Mouse (Mus musculus) lung, postnatal 25 days (tissue): ENCODE results near the gene 1700018F24Rik.
"Not testable (repeated sequence)": the region's sequence is repeated elsewhere in the genome, so short reads cannot be mapped to it uniquely, and the experiment has no call there.

ENCODE experiments used
- DNase-seq: peaks from one replicate; pipeline ENCODE4 v3.0.0; 2022; ENCODE audit warnings: low spot score

1700018F24Rik gene

DNA sequence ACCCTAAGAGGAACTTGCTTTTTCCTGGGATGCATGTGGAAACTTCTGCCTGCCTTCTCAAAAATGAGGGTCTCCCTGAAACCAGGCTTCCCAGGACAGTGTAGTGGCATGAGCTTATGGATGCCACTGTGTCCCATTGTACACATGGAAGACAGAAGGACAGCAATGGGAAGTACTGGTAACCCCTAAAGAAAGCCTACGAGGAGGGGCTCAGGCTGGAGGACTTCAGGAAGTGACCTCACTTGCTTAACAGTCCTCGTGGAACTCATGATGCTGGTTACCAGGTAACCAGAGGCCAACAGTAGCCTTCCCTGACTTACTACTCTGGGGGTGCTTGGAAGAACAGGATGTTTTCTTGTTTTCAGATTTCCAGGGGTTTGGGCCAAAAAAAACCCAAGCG is at the start of gene 1700018F24Rik:
TSS of gene 1700018F24Rik (plus strand) at position 301 of the 400 bp plus-strand sequence.
- not testable (repeated sequence) for DNase-seq

GRCm38 (mm10) chr5:144998491-144998890 is 44.3 kb upstream of the 1700018F24Rik start:
- no peak for DNase-seq

DNA sequence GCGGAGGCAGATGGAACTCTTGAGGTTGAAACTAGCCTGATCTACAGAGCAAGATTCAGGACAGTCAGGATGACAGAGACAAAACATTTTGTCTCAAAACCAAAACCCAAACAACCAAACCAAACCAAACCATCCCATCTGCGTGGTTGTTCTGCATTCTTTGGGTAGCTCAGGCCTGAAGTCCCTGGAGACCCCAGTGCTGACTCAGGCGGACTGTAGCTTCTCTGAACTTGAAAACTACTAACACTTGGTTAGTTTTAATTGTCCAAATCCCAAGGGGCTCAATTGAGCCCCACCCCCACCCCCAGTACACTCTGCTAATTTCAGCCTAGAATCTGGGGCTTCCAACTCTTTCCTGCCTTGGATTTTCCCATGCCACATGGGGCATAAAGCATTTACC is 39.4 kb upstream of the 1700018F24Rik start:
- no peak for DNase-seq

- no peak for DNase-seq
These were observed 38.3 kb upstream of the 1700018F24Rik start for GRCm38 (mm10) chr5:145004495-145004894.

DNA sequence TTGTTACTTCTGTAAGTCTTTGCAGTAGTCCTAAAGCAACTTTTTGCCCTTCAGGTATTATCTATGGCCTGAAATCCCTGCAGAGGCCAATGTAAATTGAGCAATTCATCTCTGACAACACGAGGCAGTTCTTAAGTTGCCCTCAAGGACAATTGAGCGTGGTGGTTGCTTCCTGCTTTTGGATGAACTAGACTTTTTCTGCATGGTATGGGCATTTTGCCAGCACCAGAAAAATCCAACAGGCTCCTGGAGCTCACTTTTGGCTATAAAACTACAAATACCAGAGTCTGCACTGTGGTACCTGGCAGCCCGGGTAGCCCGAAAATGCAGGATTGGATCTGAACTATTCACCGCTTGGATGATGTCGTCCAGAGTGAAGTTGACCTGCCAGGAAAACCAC is 37.2 kb upstream of the 1700018F24Rik start:
- no peak for DNase-seq

- no peak for DNase-seq
These were observed 33.7 kb upstream of the 1700018F24Rik start for GRCm38 (mm10) chr5:145008878-145009659.

DNA sequence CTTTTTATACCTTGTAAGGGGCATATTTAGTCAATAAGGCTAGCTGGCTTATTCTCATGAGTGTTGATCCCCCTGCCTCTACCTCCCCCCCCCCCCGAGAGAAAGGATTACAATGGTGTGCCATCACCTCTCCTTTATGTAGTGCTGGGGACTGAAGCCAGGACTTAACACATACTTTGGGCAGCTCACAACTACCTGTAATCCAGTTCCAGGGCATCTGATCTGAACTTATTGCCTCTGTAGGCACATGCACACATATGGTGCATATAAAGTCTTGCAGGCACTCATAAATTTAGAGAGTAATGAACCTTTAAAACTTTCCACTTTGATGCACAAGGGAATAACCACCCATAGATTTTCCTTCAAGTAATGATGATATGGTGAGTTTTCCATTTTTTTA is 28.5 kb upstream of the 1700018F24Rik start:
- DNase-seq = no peak

DNA sequence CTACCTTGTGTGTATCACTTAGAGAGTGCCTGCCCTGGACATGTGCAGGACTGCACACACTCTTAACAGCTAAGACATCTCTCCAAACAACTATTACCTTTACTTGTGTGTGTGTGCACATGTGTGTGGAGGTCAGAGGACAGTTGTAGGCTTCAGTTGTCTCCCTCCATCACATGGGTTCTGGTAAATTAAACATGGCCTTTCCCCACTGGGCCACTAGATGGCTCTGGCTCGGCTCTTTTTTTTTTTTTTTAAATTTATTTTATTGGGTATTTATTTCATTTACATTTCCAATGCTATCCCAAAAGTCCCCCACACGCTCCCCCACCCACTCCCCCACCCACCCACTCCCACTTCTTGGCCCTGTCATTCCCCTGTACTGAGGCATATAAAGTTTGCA is 26.0 kb upstream of the 1700018F24Rik start:
- not testable (repeated sequence) for DNase-seq

DNA sequence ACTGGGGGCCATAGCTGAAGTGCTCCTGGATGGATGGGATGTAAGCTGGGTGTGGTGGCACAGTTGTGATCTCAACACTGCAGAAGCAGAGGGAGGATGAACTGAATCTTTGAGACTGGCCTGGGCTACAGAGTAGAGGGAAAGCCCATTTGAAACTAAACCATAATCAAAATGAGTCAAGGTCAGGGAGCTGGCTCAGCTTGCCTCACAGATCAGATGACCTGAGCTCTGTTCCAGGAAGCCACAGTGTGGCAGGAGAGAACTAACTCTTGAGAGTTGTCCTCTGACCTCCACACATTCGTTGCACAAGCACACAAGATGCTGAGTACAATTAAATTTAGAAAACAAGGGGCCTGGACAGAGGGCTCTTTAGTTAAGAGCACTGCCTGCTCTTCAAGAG is 22.5 kb upstream of the 1700018F24Rik start:
- DNase-seq = not testable (repeated sequence)

DNA sequence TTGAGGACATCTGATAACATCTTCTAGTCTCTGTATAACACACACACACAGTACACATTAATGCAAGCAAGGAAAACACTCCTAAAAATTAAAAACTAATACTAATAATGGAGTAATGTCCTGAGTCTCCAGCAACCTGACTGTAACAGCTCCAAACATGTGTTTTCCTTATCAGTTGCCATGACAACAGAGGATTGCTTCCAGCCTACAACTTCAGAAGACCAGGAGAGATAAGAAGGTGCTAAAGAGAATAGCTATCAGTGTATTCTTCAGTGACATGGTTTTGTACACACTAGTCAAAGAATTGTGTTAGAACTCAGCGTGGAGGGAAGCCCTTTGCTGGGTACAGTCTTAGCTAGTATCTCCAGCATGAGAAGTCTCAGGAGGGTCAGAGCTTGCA is 22.1 kb upstream of the 1700018F24Rik start:
- not testable (repeated sequence) for DNase-seq

DNA sequence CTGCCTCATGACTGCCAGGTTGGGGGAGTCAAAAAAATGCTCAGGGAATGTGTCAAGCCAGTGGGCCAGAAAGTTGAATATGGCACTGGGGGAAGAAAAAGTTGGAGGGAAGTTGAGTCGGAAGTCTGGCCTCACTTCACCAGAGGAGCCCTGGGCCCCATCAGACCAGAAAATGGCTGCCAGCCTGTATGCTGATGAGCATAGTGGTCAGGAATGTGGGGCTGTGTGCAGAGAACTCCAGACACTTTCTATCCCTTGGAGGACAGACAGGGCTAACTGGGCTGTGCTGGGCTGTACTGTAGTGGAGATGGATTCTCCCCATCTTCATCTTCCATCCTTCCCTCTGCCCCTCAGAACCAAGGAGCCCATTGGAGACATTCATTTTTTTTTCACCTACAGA is 12.3 kb upstream of the 1700018F24Rik start:
- DNase-seq = not testable (repeated sequence)

GRCm38 (mm10) chr5:145032391-145032790 is 10.4 kb upstream of the 1700018F24Rik start, which contains the start of gene Gm4871:
Gene Gm4871, minus strand, starts transcription at chr5:145032754.
- not testable (repeated sequence) for DNase-seq

GRCm38 (mm10) chr5:145041628-145042027 is 1.2 kb upstream of the 1700018F24Rik start:
- DNase-seq = no peak

- DNase-seq = not testable (repeated sequence)
These were observed 11.4 kb downstream of the 1700018F24Rik start for GRCm38 (mm10) chr5:145054187-145054586.

DNA sequence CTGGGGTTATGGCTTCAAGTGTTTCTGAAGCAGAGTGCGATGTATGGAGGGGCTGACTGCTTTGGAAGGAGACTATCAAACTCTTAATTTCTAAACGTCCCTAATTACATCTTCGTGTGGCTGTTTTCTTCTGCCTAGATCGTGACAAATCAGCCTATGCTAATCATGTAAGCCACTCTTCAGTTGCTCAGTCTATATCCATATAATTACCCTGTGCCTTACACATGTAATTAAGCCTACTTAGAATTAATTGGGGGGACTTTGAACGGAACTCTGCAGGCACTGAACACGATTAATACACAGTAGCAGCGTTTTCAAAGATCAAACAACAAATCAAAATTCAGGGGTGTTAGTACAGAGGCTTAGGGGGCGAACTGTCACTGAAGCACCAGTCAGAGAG is 15.1 kb downstream of the 1700018F24Rik start:
- no peak for DNase-seq

GRCm38 (mm10) chr5:145058722-145059121 is 15.9 kb downstream of the 1700018F24Rik start:
- no peak for DNase-seq

GRCm38 (mm10) chr5:145059524-145059923 is 16.7 kb downstream of the 1700018F24Rik start:
- DNase-seq = no peak

GRCm38 (mm10) chr5:145064765-145065340 is 22.1 kb downstream of the 1700018F24Rik start:
- DNase-seq = no peak

DNA sequence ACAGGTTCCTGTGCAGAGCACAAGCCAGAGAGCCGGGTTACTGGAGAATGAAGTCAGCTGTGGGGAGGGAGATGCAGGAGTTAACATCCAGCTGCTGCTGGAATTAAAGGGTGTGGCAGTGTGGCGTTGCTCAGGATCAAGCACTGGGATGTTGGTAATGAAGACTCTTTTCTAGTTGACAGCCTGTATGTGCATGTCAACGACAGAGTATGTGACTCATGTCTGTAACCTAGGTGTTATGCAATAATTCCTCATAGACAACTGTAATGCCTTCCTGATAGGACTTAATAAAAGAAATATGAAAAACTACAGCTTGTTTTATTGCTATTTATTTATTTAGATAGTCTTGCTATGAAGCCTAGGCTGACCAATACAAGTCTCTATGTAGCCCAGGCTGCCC is 26.1 kb downstream of the 1700018F24Rik start:
- DNase-seq = no peak

- peak; percentile 61 for DNase-seq
These were observed 26.9 kb downstream of the 1700018F24Rik start for GRCm38 (mm10) chr5:145069707-145070106.

DNA sequence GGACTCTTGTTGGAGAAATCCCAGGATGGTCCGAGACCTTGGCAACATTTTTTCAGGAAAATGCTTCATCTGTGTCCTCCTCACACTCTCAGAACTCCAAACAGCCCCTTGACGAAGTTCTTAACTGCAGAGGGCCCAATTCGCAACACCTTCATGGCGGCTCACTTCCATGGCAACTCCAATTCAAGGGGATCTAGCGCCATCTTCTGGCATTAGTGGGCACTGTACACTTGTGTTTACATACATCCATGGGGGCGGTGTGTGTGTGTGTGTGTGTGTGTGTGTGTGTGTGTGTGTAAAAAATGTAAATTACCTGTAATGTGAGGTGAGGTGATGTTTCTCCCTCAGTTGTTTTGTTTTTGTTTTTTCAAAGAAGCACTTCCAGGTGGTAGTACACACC is 28.6 kb downstream of the 1700018F24Rik start:
- DNase-seq = no peak

DNA sequence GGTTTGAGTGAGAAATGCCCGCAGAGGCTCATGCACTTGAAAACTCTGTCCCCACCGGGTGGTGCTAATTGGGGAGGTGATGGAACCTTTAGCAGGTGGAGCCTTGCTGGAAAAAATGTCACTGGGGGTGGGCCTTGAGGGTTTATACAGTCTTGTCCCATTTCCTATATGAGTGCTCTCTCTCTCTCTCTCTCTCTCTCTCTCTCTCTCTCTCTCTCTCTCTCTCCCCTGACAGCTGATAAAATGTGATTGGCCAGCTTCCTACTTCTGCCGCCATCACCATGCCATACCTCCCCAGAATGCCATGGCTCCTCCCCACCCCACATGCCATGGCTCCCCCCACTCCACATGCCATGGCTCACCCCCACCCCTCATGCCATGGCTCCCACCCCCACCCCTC is 32.3 kb downstream of the 1700018F24Rik start:
- DNase-seq = no peak

DNA sequence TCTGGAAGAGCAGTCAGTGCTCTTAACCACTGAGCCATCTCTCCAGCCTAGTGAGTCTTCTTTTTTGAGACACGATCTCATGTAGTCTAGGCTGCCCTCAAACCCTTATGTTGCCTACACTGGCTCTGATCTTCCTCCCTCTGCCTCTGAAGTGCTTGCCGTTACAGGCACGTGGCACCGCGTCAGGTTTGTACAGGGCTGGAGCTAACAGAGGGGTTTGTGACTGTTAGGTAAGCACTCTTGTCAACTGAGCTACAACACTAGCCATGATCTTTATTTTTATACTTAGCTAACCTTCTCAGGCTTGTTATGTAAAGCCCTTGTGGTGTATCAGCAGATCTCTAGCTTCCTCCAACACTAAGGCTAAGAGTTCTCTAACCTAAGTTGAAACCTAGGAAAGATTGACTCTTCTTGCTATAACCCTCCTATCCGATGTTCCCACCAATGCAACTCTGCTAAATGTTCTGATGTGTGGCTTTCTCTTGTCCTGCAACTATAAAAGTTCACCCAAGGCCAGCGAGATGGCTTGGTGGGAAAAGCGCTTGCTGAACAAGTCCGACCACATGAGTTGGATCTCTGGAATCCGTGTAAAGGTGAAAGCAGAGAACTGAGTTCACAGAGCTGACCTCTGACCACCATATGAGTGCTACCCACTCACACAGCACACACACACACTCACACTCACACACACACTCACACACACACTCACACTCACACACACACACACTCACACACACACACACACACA is 39.2 kb downstream of the 1700018F24Rik start:
- DNase-seq = peak; percentile 68
